Mouse (Mus musculus) forebrain, embryonic 12.5 days (tissue): ENCODE data around the gene Tcte1. TPM values are rescaled to one million over a fixed set of nuclear protein-coding genes. Genes with fewer than 3 reads are reported as not detected.

ENCODE experiments used
- ATAC-seq: fragments of 200-750 bp; cut with Nextera tagmentation; 2 replicates; pipeline ENCODE4 v1.8.0; 2017; ENCODE audit warnings: moderate TSS enrichment; ENCODE audit not compliant: low FRiP score
- H3K27ac ChIP-seq: fragments of 300-500 bp; sonication (generic); 2 replicates; pipeline ENCODE4 v1.5.1; 2016; ENCODE audit warnings: mild to moderate bottlenecking
- H3K27me3 ChIP-seq: fragments of 300-500 bp; sonication (generic); 2 replicates; pipeline ENCODE4 v1.6.1; 2016; ENCODE audit warnings: mild to moderate bottlenecking
- H3K36me3 ChIP-seq: fragments of 300-500 bp; sonication (generic); replicated peaks from 2 replicates; pipeline ENCODE4 v1.6.1; 2016; ENCODE audit warnings: mild to moderate bottlenecking
- H3K4me1 ChIP-seq: fragments of 300-500 bp; sonication (generic); 2 replicates; pipeline ENCODE4 v1.6.1; 2016
- H3K4me2 ChIP-seq: fragments of 300-500 bp; sonication (generic); 2 replicates; pipeline ENCODE4 v1.6.1; 2016; ENCODE audit warnings: mild to moderate bottlenecking, moderate library complexity
- H3K4me3 ChIP-seq: fragments of 300-500 bp; sonication (generic); replicated peaks from 2 replicates; pipeline ENCODE4 v1.5.1; 2016; ENCODE audit warnings: mild to moderate bottlenecking
- H3K9ac ChIP-seq: fragments of 300-500 bp; sonication (generic); 2 replicates; pipeline ENCODE4 v1.6.1; 2016; ENCODE audit warnings: mild to moderate bottlenecking
- H3K9me3 ChIP-seq: fragments of 300-500 bp; sonication (generic); 2 replicates; pipeline ENCODE4 v1.6.1; 2016
- WGBS: fragments of 180-500 bp; shearing (Covaris S2); methylation state at CpG from one replicate; pipeline ENCODE4 v1.1.7; 2016; 5-methylcytosine and 5-hydroxymethylcytosine counted together
- polyA plus RNA-seq: library from polyadenylated mRNA; unstranded; fragments of >200 nt; fragmentation: Nextera tagmentation; extraction: Ambion mirVana; gene quantifications from 2 replicates; pipeline ENCODE4 v1.2.1, GENCODE M21; 2016

Tcte1 gene
- polyA plus RNA-seq, 1 experiment from 2014 or later: 2.4 TPM

DNA sequence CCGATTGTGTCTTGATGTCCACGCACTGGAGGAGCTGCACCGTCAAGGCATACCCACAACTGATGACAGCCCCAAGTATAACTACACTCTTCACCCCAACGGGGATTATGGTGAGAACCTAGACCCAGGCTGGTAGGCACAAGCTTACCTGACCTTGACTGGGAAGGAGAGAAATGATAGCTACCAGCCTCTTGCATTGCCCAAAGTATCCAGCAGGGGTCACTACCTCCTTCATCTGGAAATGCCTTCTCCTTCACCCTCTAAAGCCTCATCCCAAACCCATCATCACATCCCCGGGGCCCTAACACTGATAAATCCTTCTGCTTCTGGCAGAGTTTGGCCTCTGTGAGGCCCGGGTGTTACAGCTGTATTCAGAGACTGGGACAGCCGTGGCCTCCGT lies 6.7 kb upstream of the Tcte1 start:
- Histone ChIP-seq H3K4me1 (no peaks in the 10 kb centered on the region), H3K27ac (no peak overlapping the region), H3K4me2 (no peak overlapping the region), H3K4me3 (no peak overlapping the region), H3K27me3 (no peaks in the 10 kb centered on the region), H3K9me3 (no peaks in the 10 kb centered on the region), H3K36me3 (peaks cover 31% of the 10 kb centered on the region), H3K9ac (no peak overlapping the region)
- WGBS: 59% methylated on average over 8 of the region's 8 CpGs
- peak; percentile 51 for ATAC-seq

DNA sequence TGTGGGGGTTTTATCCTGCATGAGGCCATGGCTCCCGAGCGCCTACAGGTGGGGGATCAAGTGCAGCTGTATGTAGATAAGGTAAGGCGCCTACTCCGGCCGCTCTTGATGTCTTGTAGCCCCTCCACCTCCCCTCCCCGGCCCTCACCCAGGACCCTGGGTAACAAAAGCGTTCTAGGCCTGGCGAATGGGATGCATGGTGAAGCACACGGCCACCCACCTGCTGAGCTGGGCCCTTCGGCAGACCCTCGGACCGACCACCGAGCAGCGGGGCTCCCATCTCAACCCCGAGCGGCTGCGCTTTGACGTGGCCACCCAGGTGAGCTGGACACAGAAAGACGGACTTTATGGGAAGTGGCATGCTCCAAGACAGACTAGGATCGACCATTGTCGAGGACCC lies 6.1 kb upstream of the Tcte1 start:
- no peak overlapping the region for H3K27ac ChIP-seq
- no peaks in the 10 kb centered on the region; the same call in 1 of the 2 replicates for H3K4me1 ChIP-seq
- H3K36me3 ChIP-seq: peaks cover 31% of the 10 kb centered on the region
- H3K4me2 ChIP-seq: no peak overlapping the region
- no peak overlapping the region for H3K4me3 ChIP-seq
- ATAC-seq: no peak
- 93% methylated on average over 21 of the region's 21 CpGs for WGBS
- no peaks in the 10 kb centered on the region for H3K9me3 ChIP-seq
- H3K9ac ChIP-seq: no peak overlapping the region
- no peaks in the 10 kb centered on the region for H3K27me3 ChIP-seq

DNA sequence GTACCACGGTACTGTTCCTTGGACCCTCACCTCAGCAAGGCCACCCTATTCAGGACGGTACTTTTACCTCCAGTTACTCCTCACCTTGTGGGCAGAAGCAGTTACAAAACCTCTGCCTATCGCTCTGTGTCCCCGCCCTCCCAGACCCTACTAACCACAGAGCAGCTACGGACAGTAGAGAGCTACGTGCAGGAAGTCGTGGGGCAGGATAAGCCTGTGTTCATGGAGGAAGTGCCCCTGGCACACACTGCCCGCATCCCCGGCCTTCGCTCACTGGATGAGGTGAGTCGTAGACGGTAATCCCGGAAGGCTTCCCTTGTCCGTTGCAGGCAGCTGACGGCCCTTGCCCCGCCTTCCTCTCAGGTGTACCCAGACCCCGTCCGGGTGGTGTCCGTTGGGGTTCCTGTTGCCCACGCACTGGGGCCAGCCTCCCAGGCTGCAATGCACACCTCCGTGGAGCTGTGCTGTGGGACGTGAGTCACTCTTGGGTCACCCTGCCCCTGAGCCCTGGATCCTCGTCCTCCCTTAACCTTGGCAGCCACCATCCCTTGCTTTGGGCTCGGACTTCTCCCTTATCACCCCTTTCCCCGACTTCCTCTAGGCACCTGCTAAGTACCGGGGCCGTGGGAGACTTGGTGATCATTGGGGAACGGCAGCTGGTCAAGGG lies 5.6 kb upstream of the Tcte1 start:
- Histone ChIP-seq H3K9me3 (no peaks in the 10 kb centered on the region), H3K27me3 (no peaks in the 10 kb centered on the region), H3K4me2 (no peak overlapping the region), H3K27ac (no peak overlapping the region), H3K36me3 (peaks cover 31% of the 10 kb centered on the region), H3K4me3 (no peak overlapping the region), H3K4me1 (peaks cover 3% of the 10 kb centered on the region), H3K9ac (no peak overlapping the region)
- 93% methylated on average over 28 of the region's 28 CpGs for WGBS
- no peak for ATAC-seq

DNA sequence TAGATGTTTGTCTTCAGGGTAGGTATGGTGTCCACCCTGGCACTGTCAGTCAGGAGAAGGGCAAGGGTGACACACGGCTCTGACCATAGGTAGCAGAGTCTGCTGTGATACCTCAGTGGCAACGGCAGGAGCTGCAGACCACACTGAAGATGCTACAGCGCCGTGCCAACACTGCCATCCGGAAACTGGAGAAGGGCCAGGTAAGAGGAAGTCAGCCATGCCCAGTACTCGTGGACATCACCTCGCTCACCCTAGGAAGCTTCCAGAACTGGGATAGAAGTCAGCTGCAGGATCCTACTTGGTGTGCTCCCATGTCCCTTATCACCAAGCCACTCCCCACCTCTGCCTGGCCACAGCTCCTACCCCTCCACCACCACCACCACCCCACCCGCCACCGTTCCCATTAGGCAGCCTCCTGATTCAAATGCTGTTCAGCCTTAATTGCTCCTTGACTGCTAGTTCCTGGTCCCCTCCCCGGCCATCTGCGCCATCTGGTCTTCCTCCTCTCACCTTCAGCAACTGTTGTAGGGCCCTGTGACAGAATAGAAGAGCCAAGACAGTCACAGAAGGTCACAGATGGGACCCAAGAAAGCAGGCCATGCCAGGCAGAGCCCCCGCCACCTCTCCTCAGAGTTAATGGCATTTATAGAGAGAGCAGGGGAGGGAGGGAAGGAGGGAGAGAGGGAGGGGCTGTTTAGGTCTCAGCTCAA lies 4.3 kb upstream of the Tcte1 start:
- no peak overlapping the region for H3K27ac ChIP-seq
- H3K9ac ChIP-seq: no peak overlapping the region
- ATAC-seq: no peak
- WGBS: 84% methylated on average over 12 of the region's 12 CpGs
- peaks cover 11% of the 10 kb centered on the region for H3K4me1 ChIP-seq
- peaks cover 31% of the 10 kb centered on the region for H3K36me3 ChIP-seq
- H3K27me3 ChIP-seq: peaks cover 8% of the 10 kb centered on the region
- H3K9me3 ChIP-seq: no peaks in the 10 kb centered on the region
- H3K4me3 ChIP-seq: no peak overlapping the region
- no peak overlapping the region for H3K4me2 ChIP-seq

DNA sequence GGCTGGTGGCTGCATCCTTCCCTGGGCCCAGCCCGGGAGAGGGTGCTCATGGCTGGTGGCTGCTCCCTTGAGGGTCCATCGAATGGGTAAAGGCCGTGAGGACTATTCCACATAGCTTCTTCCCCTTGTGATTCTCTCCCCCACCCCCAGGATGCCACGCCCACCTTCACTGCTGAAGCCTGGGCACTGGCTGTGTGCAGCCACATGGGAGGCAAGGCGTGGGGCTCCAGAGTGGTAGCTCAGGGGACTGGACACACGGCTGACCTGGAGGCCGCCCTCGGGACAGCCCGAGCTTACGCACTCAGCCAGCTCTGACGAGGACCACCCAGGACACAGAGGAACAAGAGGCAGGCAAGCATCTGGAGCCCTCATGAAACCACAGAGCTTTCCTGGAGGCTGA lies 3.1 kb upstream of the Tcte1 start:
- Histone ChIP-seq H3K36me3 (peaks cover 31% of the 10 kb centered on the region), H3K4me2 (no peak overlapping the region), H3K9ac (no peak overlapping the region), H3K9me3 (no peaks in the 10 kb centered on the region), H3K4me1 (peaks cover 11% of the 10 kb centered on the region), H3K4me3 (no peak overlapping the region), H3K27me3 (peaks cover 17% of the 10 kb centered on the region), H3K27ac (no peak overlapping the region)
- ATAC-seq: no peak
- 91% methylated on average over 11 of the region's 11 CpGs for WGBS

DNA sequence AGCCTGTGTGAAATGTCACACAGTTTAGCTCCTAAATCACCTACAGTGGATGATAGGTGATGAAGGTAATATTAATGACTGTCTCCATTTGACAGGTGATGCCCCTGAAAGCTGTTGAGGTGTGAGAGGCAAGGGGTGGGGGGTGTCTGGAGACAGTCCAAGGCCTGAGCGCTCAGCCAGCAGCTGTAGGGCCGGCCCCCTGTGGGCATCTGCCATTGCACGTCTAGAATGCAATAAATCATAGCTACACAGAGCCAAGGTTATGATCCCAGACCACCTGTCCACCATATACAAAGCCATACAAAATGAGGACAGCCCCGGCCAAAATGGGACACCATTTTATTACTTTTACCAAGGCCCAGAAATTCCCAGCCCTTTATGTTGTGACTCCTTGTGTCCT lies 1.7 kb downstream of the Tcte1 start:
- ATAC-seq: no peak

DNA sequence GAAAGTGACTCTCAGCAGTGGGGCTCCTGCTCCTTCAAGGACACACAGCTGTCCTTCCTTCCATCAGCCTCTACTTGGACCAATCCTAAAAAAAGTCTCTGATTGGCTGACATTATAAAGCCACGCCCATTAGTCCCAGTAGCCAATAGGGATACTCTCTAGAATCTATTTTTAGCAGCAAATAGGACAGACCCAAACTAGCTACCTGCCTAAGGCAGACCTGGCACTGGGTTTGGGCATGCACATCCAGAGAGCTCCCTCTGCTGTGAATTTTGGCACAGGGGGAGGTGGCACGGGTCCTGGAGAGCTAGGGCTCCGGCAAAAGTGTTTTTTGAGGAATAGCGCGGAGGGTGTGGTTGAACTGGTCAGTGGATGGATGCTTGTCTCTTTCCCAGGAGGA lies 3.3 kb downstream of the Tcte1 start:
- Histone ChIP-seq H3K27me3 (peaks cover 62% of the 10 kb centered on the region), H3K4me2 (no peak overlapping the region), H3K9me3 (no peaks in the 10 kb centered on the region), H3K9ac (no peak overlapping the region), H3K4me3 (no peak overlapping the region), H3K36me3 (no peaks in the 10 kb centered on the region), H3K27ac (no peak overlapping the region), H3K4me1 (peaks cover 16% of the 10 kb centered on the region)
- ATAC-seq: no peak
- WGBS: 16% methylated on average over 5 of the region's 5 CpGs

More for the DNA sequence above, 1.7 kb downstream of the Tcte1 start:
- WGBS: 78% methylated on average over 4 of the region's 4 CpGs
- H3K4me2 ChIP-seq: no peak overlapping the region
- H3K27me3 ChIP-seq: peaks cover 54% of the 10 kb centered on the region
- H3K4me1 ChIP-seq: peaks cover 16% of the 10 kb centered on the region
- no peak overlapping the region for H3K4me3 ChIP-seq
- no peaks in the 10 kb centered on the region for H3K9me3 ChIP-seq
- peaks cover 12% of the 10 kb centered on the region for H3K36me3 ChIP-seq
- no peak overlapping the region for H3K9ac ChIP-seq
- H3K27ac ChIP-seq: no peak overlapping the region

DNA sequence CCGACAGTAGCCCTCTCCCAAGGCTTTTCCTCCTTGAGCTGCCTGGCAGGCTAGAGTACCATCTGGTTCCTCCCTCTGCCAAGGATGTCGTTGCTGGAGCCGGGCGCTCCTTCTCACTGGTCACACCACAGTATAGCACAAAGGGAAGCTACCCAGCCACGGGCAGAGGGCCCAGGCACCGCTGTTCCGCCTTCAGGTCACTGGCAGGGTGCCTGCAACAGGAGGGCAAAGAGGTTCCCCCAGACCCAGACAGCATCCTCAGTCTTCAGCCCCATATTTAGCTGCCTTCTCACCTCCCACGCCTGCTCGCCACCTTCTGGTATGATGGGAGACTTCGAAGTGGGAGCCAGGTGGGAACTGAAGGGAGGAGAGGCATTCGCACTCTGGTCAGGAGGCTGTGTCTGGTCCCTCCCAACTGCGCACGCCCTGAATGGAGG lies 7.1 kb downstream of the Tcte1 start:
- Histone ChIP-seq H3K27me3 (peaks cover 77% of the 10 kb centered on the region), H3K27ac (no peak overlapping the region), H3K4me3 (no peak overlapping the region), H3K9ac (no peak overlapping the region), H3K4me2 (no peak overlapping the region), H3K9me3 (no peaks in the 10 kb centered on the region), H3K36me3 (no peaks in the 10 kb centered on the region), H3K4me1 (peaks cover 5% of the 10 kb centered on the region; the same call in 1 of the 2 replicates)
- 55% methylated on average over 13 of the region's 13 CpGs for WGBS
- no peak for ATAC-seq

DNA sequence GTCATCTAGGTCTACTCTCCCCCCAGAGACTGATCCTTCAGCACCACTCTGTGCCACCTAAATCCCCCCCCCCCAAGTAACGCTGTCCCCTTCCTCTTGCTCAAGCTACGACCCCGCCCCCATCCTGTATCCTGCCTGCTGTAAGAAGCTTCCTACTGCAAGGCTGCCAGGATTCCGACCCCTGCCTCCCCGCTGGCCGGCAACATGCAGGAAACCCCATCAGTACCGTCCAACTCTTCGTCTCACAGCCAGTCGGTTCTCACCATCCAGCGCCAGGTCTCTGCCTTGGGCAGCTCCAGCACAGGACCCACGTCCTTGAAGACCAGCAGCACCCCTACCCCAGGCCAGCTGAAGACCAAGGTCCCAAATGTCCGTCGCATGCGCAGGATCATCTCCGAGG lies 9.7 kb downstream of the Tcte1 start:
- Histone ChIP-seq H3K27me3 (peaks cover 78% of the 10 kb centered on the region), H3K36me3 (no peaks in the 10 kb centered on the region), H3K9ac (no peak overlapping the region), H3K4me3 (no peak overlapping the region), H3K27ac (no peak overlapping the region), H3K4me1 (no peaks in the 10 kb centered on the region), H3K9me3 (no peaks in the 10 kb centered on the region), H3K4me2 (no peak overlapping the region)
- WGBS: 62% methylated on average over 15 of the region's 15 CpGs
- ATAC-seq: no peak

DNA sequence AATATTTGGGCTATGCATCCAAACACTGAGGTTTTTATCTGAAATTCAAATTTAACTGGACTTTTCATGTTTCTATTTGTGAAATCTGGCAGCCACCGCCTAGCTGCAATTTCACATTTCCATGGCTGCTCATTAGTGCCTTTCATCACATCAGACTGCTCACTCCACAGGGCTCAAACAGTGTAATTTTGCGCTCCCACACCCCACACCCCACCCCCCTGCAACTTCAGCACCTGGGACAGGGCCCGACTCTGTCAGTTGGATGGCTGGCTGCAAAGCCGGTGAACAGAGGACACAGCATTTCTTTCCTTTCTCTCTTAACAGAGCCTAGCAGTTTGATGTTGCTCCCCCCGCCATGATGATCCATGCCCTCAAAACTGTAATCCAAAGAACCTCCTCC lies 13.0 kb downstream of the Tcte1 start:
- no peak; the same call in 1 of the 2 replicates for ATAC-seq
- no peaks in the 10 kb centered on the region for H3K4me1 ChIP-seq
- H3K4me3 ChIP-seq: no peak overlapping the region
- H3K4me2 ChIP-seq: no peak overlapping the region
- no peaks in the 10 kb centered on the region for H3K36me3 ChIP-seq
- no peaks in the 10 kb centered on the region for H3K9me3 ChIP-seq
- H3K27me3 ChIP-seq: peaks cover 77% of the 10 kb centered on the region
- no peak overlapping the region for H3K27ac ChIP-seq
- H3K9ac ChIP-seq: no peak overlapping the region
- WGBS: 13% methylated on average over 5 of the region's 5 CpGs

DNA sequence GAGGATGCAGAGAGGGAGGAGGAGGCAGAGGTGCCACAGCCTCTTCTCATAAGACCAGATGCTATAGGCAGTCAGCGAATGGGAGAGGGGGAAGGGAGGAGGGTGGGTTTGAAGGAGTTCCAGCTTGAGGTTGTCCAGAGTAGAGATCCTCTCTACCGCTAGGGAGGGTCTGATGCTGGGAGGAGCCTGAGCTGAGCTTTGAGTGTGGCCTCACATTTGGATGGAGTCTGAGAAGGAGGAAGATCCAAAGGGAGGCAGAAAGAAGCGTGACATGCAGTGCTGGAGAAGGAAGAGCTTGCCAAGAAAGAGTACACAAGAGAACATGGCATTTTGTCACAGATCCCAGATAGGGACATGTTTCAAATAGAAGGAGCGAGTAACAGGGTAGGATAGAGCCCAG lies 15.2 kb downstream of the Tcte1 start:
- H3K9me3 ChIP-seq: no peaks in the 10 kb centered on the region
- 65% methylated on average over 4 of the region's 4 CpGs for WGBS
- H3K4me1 ChIP-seq: peaks cover 2% of the 10 kb centered on the region; the same call in 1 of the 2 replicates
- ATAC-seq: no peak
- H3K36me3 ChIP-seq: no peaks in the 10 kb centered on the region
- no peak overlapping the region for H3K4me2 ChIP-seq
- H3K9ac ChIP-seq: no peak overlapping the region
- no peak overlapping the region for H3K27ac ChIP-seq
- peaks cover 82% of the 10 kb centered on the region for H3K27me3 ChIP-seq
- H3K4me3 ChIP-seq: no peak overlapping the region

DNA sequence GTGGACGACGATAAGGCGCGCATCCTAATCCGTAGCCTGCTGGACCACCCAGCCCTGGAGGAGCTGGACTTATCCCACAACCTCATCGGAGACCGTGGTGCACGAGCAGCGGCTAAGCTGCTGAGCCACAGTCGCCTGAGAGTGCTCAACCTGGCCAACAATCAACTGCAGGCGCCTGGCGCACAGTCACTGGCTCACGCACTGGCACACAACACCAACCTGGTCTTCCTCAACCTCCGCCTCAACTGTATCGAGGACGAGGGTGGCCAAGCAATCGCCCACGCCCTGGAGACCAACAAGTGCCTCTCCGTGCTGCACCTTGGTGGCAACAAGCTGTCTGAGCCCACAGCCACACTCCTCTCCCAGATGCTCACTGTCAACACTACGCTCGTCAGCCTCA lies 16.4 kb downstream of the Tcte1 start:
- Histone ChIP-seq H3K9me3 (no peaks in the 10 kb centered on the region), H3K4me1 (peaks cover 15% of the 10 kb centered on the region), H3K9ac (no peak overlapping the region), H3K4me3 (no peak overlapping the region), H3K27me3 (peaks cover 82% of the 10 kb centered on the region), H3K4me2 (no peak overlapping the region), H3K36me3 (peaks cover 3% of the 10 kb centered on the region), H3K27ac (no peak overlapping the region)
- WGBS: 82% methylated on average over 21 of the region's 21 CpGs
- no peak for ATAC-seq

DNA sequence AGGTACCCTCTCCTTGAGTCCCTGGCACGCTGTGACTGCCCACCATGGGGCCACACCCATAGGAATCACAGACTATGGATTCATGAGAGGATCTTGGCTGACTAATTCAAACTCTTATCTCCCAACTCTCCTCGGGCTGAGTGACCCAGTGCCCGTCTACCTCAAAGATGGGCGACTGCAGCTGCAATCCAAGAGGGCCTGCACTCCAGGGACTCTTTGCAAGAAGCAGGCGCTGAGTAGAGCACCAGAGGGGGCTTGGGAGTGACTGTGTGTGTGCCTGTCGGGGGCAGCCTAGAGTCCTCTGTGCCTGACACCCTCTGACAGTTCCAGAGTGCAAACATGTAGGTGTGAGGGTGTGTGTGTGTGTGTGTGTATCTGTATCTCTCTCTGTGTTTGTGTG lies 18.9 kb downstream of the Tcte1 start:
- peaks cover 30% of the 10 kb centered on the region for H3K4me1 ChIP-seq
- no peaks in the 10 kb centered on the region for H3K9me3 ChIP-seq
- no peak overlapping the region for H3K27ac ChIP-seq
- peaks cover 83% of the 10 kb centered on the region for H3K27me3 ChIP-seq
- H3K9ac ChIP-seq: no peak overlapping the region
- peaks cover 25% of the 10 kb centered on the region for H3K36me3 ChIP-seq
- 36% methylated on average over 6 of the region's 6 CpGs for WGBS
- H3K4me2 ChIP-seq: no peak overlapping the region
- H3K4me3 ChIP-seq: no peak overlapping the region
- no peak for ATAC-seq
